Mouse (Mus musculus) heart, postnatal 4 days (tissue): Measurements from ENCODE around the gene Mcm10. TPM values are rescaled to one million over a fixed set of nuclear protein-coding genes. Genes with fewer than 3 reads are reported as not detected.
A peak's percentile ranks its signal among the peaks of the same experiment; 100 is the strongest.

Source experiments
- DNase-seq: peaks from one replicate; pipeline ENCODE4 v3.0.0; 2021
- total RNA-seq, 2 experiments: library from RNA; stranded (reverse); gene quantifications; 2 replicates each; pipeline ENCODE4 v1.2.3; 2021

Gene Mcm10
- 10 to 100 TPM in 1 of 2 experiments, 1 to 10 TPM in 1; 9.7 to 14.0 TPM for total RNA-seq

- peak; percentile 95 for DNase-seq
Observed at GRCm38 (mm10) chr2:5012491-5013324, at the start of gene Mcm10. Mcm10 (minus strand) TSS chr2:5012791.

- DNase-seq: no peak
Observed at GRCm38 (mm10) chr2:5061133-5061708, 48.6 kb upstream of the Mcm10 start.

GRCm38 (mm10) chr2:5059997-5060396 lies 47.4 kb upstream of the Mcm10 start:
- DNase-seq: no peak

GRCm38 (mm10) chr2:5058436-5058835 lies 45.8 kb upstream of the Mcm10 start:
- no peak for DNase-seq

GRCm38 (mm10) chr2:5050562-5050961 lies 38.0 kb upstream of the Mcm10 start:
- DNase-seq: no peak

GRCm38 (mm10) chr2:5047016-5047415 lies 34.4 kb upstream of the Mcm10 start:
- no peak for DNase-seq

- no peak for DNase-seq
Observed at GRCm38 (mm10) chr2:5045269-5045965, 32.8 kb upstream of the Mcm10 start.

GRCm38 (mm10) chr2:5044321-5044720 lies 31.7 kb upstream of the Mcm10 start:
- DNase-seq: no peak

- DNase-seq: no peak
Observed at GRCm38 (mm10) chr2:5043476-5043761, 30.8 kb upstream of the Mcm10 start.

- no peak for DNase-seq
Observed at GRCm38 (mm10) chr2:5042616-5043475, 30.3 kb upstream of the Mcm10 start.

GRCm38 (mm10) chr2:5041854-5042253 lies 29.3 kb upstream of the Mcm10 start:
- DNase-seq: no peak

- DNase-seq: no peak
Observed at GRCm38 (mm10) chr2:5040281-5041161, 27.9 kb upstream of the Mcm10 start.

- no peak for DNase-seq
Observed at GRCm38 (mm10) chr2:5039350-5040170, 27.0 kb upstream of the Mcm10 start.

GRCm38 (mm10) chr2:5038320-5038719 lies 25.7 kb upstream of the Mcm10 start:
- DNase-seq: no peak

- DNase-seq: no peak
Observed at GRCm38 (mm10) chr2:5037390-5037789, 24.8 kb upstream of the Mcm10 start.

GRCm38 (mm10) chr2:5036411-5037076 lies 24.0 kb upstream of the Mcm10 start:
- no peak for DNase-seq

- no peak for DNase-seq
Observed at GRCm38 (mm10) chr2:5035241-5035640, 22.6 kb upstream of the Mcm10 start.

- no peak for DNase-seq
Observed at GRCm38 (mm10) chr2:5034801-5035200, 22.2 kb upstream of the Mcm10 start.

- DNase-seq: peak; percentile 24
Observed at GRCm38 (mm10) chr2:5033546-5034420, 21.2 kb upstream of the Mcm10 start.
